Mouse (Mus musculus): ENCODE results near the gene Noc4l.

GRCm38 (mm10) chr5:110628156-110628555 lies 25.1 kb downstream of the Noc4l start:
- TF ChIP-seq POLR2A (IDR thresholded peaks at IDR 0.05; ENCODE audit: insufficient read depth, low read length) (no peak), CTCF (IDR thresholded peaks at IDR 0.05; ENCODE audit: low read depth, low read length) (no peak)
